29 mouse cellular contexts compared by ENCODE assay signal in the genomic region with DNA sequence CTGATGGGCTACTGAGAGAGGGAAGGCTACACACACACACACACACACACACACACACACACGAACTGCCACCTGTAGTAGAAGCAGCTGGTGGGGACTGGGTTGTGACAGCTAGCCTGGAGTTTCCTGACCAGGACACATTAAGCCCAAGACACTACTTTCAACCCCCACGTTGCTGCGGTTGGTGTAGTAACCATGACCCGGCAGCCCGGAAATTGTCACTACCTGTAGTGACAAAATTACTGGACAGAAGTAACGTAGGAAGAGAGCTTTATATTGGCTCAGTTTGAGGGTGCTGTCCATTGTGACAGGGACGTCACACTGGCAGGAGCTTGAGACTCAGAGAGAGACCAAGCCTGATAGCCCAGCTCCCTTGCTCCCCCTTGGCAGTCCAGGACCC. TPM values are rescaled to one million over a fixed set of nuclear protein-coding genes. Genes with fewer than 3 reads are reported as not detected.
"Had no signal": no experiment of that assay in that cellular context is flagged by ENCODE, and none has a peak within 500 bp of the region (broad histone marks: within the 10 kb centered on the region; RNA-seq: fewer than 3 reads in every experiment).

No protein-coding gene starts in this region.

- H3K27ac ChIP-seq: heart, adult 2 months; heart, embryonic 13.5 days; heart, embryonic 15.5 days; hindbrain, embryonic 13.5 days; hindbrain, embryonic 15.5 days; hindbrain, postnatal 0 days; kidney, embryonic 15.5 days; kidney, postnatal 0 days; left cerebral cortex, adult 2 months; limb, embryonic 10.5 days; limb, embryonic 12.5 days had no signal

- H3K27me3 ChIP-seq: heart, embryonic 15.5 days; hindbrain, embryonic 13.5 days; hindbrain, embryonic 15.5 days; limb, embryonic 12.5 days had no signal

- H3K36me3 ChIP-seq: heart, embryonic 13.5 days; heart, embryonic 15.5 days; hindbrain, embryonic 13.5 days; hindbrain, embryonic 15.5 days; kidney, embryonic 15.5 days; limb, embryonic 10.5 days; limb, embryonic 12.5 days had no signal

- H3K9me3 ChIP-seq: heart, embryonic 15.5 days; hindbrain, embryonic 13.5 days; hindbrain, embryonic 15.5 days; kidney, embryonic 15.5 days; limb, embryonic 10.5 days; limb, embryonic 12.5 days had no signal

- DNase-seq: gastrocnemius, postnatal 14 days; gastrocnemius, postnatal 36 days; heart, adult 11 months; heart, adult 2 months; heart, postnatal 14 days; heart, postnatal 36 days; kidney, adult 11 months; kidney, adult 2 months; kidney, adult 9 months; kidney, postnatal 14 days; kidney, postnatal 36 days; layer of hippocampus, adult 9-11 months; liver had no signal

- ATAC-seq: hindbrain, postnatal 0 days; intestine, embryonic 16.5 days had no signal

- H3K4me3 ChIP-seq: heart, adult 2 months; heart, embryonic 13.5 days; heart, embryonic 15.5 days; hindbrain, embryonic 13.5 days; hindbrain, embryonic 15.5 days; kidney, embryonic 15.5 days; left cerebral cortex, adult 2 months; limb, embryonic 10.5 days; limb, embryonic 12.5 days had no signal

RNA-seq across cellular contexts. Expression of a gene that starts 14.1 kb away (rescaled TPM):
- total RNA-seq: gastrocnemius, adult 8-10 months; gastrocnemius, postnatal 36 days; heart, adult 2 months; heart, postnatal 14 days; heart, postnatal 36 days had no signal
- polyA plus RNA-seq: heart, embryonic 13.5 days; heart, embryonic 15.5 days; hindbrain, embryonic 11.5 days; hindbrain, embryonic 13.5 days; kidney, adult 2 months; kidney, postnatal 0 days; limb, embryonic 12.5 days; liver, embryonic 11.5 days had no signal

RNA-seq across cellular contexts. Expression of a gene that starts 42.8 kb away (rescaled TPM):
- total RNA-seq: gastrocnemius, adult 18-20 months; gastrocnemius, adult 8-10 months; gastrocnemius, postnatal 36 days; heart, adult 2 months; heart, postnatal 36 days had no signal
- polyA plus RNA-seq: heart, embryonic 11.5 days; hindbrain, embryonic 11.5 days had no signal
